Mouse (Mus musculus): ENCODE data around the gene Astn2.

- TF ChIP-seq POLR2A (IDR thresholded peaks at IDR 0.05; ENCODE audit: insufficient read depth, low read depth, low read length) (no peak), CTCF (IDR thresholded peaks at IDR 0.05; ENCODE audit: insufficient read depth, low read depth, low read length) (no peak)
These were observed 98.0 kb downstream of the Astn2 start for GRCm38 (mm10) chr4:66306377-66306776.
